Comparison of ENCODE assay signal across 7 mouse cellular contexts in the genomic region with DNA sequence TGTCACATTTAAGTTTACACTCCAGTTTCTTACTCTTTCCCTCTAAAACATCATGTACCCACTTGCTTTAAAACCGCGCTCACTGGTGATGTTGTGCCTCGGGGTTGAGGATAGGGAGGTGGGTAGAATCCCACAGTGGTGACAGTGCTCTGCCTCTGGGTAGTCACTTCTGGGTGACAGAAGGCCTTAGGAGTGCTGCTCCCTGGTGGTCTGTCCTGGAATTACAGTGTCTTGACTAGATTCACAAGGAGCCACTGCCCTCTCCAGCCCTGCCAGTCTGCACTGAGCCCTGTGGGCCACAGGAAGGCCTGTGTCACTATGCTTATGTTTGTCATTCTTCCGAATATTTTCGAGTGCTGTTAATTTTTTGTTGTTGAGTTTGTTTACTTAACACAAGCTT.
A peak's percentile ranks its signal among the peaks of the same experiment; 100 is the strongest.
DNase-seq lines count a peak whose midpoint lies in the region; ATAC-seq lines count a peak whose summit lies in the region.

No protein-coding gene starts in this region.

- H3K36me3 ChIP-seq in intestine, embryonic 15.5 days: peaks cover 14% of the 10 kb centered on the region
- H3K36me3 ChIP-seq in midbrain, embryonic 11.5 days (ENCODE audit: control insufficient read depth, insufficient read depth, low read length): peaks cover 23% of the 10 kb centered on the region

- no peaks in the 10 kb centered on the region for H3K4me1 ChIP-seq in intestine, embryonic 15.5 days (replicated peaks)
- H3K4me1 ChIP-seq in midbrain, embryonic 11.5 days (ENCODE audit: control insufficient read depth, insufficient read depth, low read length): no peaks in the 10 kb centered on the region

- 74% methylated on average over 5 of the region's 5 CpGs for WGBS in intestine, embryonic 15.5 days
- 86% methylated on average over 5 of the region's 5 CpGs for WGBS in midbrain, embryonic 11.5 days

- no peak overlapping the region for H3K9ac ChIP-seq in intestine, embryonic 15.5 days
- no peak overlapping the region for H3K9ac ChIP-seq in midbrain, embryonic 11.5 days (ENCODE audit: low read length)

- H3K4me2 ChIP-seq in intestine, embryonic 15.5 days (replicated peaks): no peak overlapping the region
- H3K4me2 ChIP-seq in midbrain, embryonic 11.5 days: no peak overlapping the region

- ATAC-seq in intestine, embryonic 15.5 days: peak; percentile 59; the same call in 1 of the 2 replicates
- peak; percentile 85 for ATAC-seq in midbrain, embryonic 11.5 days (ENCODE audit: low FRiP score)

- H3K27ac ChIP-seq in intestine, embryonic 15.5 days: no peak overlapping the region
- H3K27ac ChIP-seq in midbrain, embryonic 11.5 days (ENCODE audit: low read depth, low read length): no peak overlapping the region

- H3K9me3 ChIP-seq in intestine, embryonic 15.5 days: no peaks in the 10 kb centered on the region
- no peaks in the 10 kb centered on the region for H3K9me3 ChIP-seq in midbrain, embryonic 11.5 days (ENCODE audit: control insufficient read depth, low read length)

- peak; percentile 77 for DNase-seq in adrenal gland, adult 2 months
- peak; percentile 88 for DNase-seq in embryo, embryonic 10.5 days (ENCODE audit: low spot score)
- peak; percentile 71 for DNase-seq in gastrocnemius, postnatal 14 days
- peak; percentile 79 to 87 for DNase-seq in left cerebral cortex, postnatal 14 days (ENCODE audit: low spot score in 2 of 2)
- peak; percentile 97 for DNase-seq in midbrain, embryonic 11.5 days (ENCODE audit: low spot score, missing footprints)
- peak; percentile 65 for DNase-seq in skeletal muscle tissue, adult 2 months (ENCODE audit: low read depth, low spot score)

- no peak overlapping the region for H3K4me3 ChIP-seq in intestine, embryonic 15.5 days (replicated peaks)
- no peak overlapping the region for H3K4me3 ChIP-seq in midbrain, embryonic 11.5 days (ENCODE audit: low read depth, low read length)

- H3K27me3 ChIP-seq in intestine, embryonic 15.5 days (replicated peaks): no peaks in the 10 kb centered on the region
- no peaks in the 10 kb centered on the region for H3K27me3 ChIP-seq in midbrain, embryonic 11.5 days (ENCODE audit: control insufficient read depth, insufficient read depth, low read length)

- intact Hi-C loops in gastrocnemius, postnatal 14 days (cut with DNase I; ENCODE audit: low total_unique reads): no loop called here
- intact Hi-C loops in left cerebral cortex, postnatal 14 days (cut with DNase I): loop anchor here (5.0 kb wide), 1 partner anchor 166 kb away; no protein-coding TSS in a partner anchor
